Mouse (Mus musculus): ENCODE data around the gene Hsf4. TPM values are rescaled to one million over a fixed set of nuclear protein-coding genes. Genes with fewer than 3 reads are reported as not detected.

Hsf4 gene
- polyA plus RNA-seq, 1 experiment from 2014 or later: 0.52 TPM

DNA sequence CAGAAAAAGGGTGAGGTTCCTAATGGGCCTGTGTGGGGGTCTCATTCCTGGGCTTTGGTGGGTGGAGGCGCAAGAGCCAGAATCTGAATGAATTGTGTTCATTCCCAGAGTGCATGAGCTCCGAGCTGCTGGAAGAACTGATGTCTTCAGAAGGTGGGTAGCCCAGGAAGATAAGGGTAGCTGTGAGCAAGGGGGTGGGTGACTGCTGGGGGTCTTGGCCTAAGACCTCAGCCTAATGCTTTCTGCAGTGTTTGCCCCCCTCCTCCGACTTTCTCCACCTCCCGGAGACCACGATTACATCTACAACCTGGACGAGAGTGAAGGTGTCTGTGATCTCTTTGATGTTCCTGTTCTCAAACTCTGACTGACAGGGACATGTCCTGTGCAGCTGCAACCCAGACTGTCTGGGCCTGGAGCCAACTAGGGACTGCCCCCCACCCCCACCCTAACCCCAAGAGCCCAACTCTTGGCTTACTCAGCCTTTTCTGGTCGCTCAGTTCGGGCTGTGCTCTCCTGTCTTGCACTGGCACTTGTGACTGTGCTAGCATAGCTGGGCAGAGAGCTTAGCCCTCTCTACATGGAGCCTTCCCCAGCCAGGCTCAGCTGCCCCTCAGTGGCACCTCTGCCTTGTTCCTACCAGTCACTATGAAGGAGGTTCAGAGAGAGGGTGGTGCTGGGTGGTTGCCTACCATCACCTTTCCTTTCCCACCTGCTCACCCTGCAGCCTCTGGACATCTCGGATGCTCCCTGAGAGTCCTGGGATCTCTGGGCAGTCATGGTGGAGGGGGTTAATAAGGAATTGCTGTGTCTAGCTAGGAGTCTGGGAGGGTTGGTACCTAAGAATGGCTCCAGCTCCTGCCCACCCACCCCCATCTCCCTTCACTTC, 35.0 kb downstream of the Hsf4 start:
- 0 out of 2 replicates have a peak, but pooled peaks cover 2% of the 10 kb centered on the region for H3K4me1 ChIP-seq (replicated peaks; ENCODE audit: control insufficient read depth, insufficient read depth, low read length)
- ATAC-seq (ENCODE audit: low FRiP score): no peak
- 89% methylated on average over 9 of the region's 9 CpGs for WGBS
- no peak overlapping the region for H3K4me3 ChIP-seq (ENCODE audit: low read depth, low read length)
- no peaks in the 10 kb centered on the region for H3K9me3 ChIP-seq (ENCODE audit: control insufficient read depth, low read length)
- H3K36me3 ChIP-seq (ENCODE audit: control insufficient read depth, insufficient read depth, low read length): peaks cover 19% of the 10 kb centered on the region
- DNase-seq (ENCODE audit: low spot score): no peak
- H3K27ac ChIP-seq (ENCODE audit: low read depth, low read length): no peak overlapping the region
- no peak overlapping the region for H3K9ac ChIP-seq (ENCODE audit: low read depth, low read length)
- H3K4me2 ChIP-seq (replicated peaks; ENCODE audit: low read depth, low read length): no peak overlapping the region
- no peaks in the 10 kb centered on the region for H3K27me3 ChIP-seq (ENCODE audit: control insufficient read depth, insufficient read depth, low read length)

DNA sequence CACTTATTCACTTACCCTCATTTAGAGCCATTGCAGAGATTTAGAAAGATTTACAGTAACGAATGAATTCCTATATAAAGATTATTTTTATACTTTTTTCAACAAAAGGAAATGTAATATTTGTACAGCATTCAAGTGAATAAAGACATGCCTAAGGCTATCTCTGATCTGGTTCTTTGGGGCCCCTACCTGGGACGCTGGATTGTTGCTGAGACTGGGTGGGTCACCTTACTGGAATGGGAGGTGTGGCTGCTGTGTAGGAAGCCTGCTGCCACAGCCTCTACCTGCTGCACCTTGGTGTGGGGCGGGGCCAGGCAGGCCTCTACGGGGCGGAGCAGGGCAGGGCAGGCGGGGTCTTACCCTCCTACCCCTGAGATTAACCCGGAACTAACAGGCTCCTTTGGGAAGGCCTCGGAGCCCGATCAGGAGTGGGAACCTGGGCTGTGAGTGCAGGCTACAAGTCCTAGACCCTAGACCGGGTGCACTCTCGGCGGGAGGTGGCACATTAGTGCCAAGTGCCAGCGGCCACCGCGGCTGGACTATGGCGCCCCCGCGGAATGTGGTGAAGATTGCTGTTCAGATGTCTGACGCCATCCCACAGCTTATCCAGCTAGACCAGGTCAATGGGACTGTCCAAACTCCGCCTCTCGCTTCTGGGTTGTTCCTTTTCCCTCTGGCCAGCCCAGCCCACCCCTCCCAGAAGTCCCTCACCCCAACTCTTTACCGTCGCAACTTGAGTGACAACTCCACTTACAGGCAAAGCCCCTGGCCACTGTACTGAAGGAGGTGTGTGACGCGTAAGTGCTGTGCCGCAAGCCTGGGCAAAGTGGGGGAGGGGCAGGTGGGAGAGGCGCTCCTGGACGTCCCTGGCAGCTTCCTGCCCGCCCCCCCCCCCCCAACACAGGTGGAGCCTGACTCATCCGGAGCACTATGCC, 35.9 kb downstream of the Hsf4 start, which contains the start of gene Elmo3:
Elmo3 (plus strand) TSS at position 391 of the 935 bp plus-strand sequence.
- no peaks in the 10 kb centered on the region for H3K27me3 ChIP-seq (ENCODE audit: control insufficient read depth, insufficient read depth, low read length)
- peaks cover 16% of the 10 kb centered on the region; the same call in 1 of the 2 replicates for H3K36me3 ChIP-seq (ENCODE audit: control insufficient read depth, insufficient read depth, low read length)
- no peaks in the 10 kb centered on the region for H3K4me1 ChIP-seq (replicated peaks; ENCODE audit: control insufficient read depth, insufficient read depth, low read length)
- no peak within 1 kb of the TSS for H3K9ac ChIP-seq (ENCODE audit: low read depth, low read length)
- ATAC-seq (ENCODE audit: low FRiP score): peak; percentile 67
- no peaks in the 10 kb centered on the region for H3K9me3 ChIP-seq (ENCODE audit: control insufficient read depth, low read length)
- DNase-seq (ENCODE audit: low spot score): peak; percentile 53
- peak within 1 kb of the TSS; percentile 33 for H3K4me2 ChIP-seq (replicated peaks; ENCODE audit: low read depth, low read length)
- H3K27ac ChIP-seq (ENCODE audit: low read depth, low read length): no peak within 1 kb of the TSS
- 0 out of 2 replicates have a peak within 1 kb of the TSS, but pooled peaks have one; percentile 6 for H3K4me3 ChIP-seq (ENCODE audit: low read depth, low read length)
- 11% methylated on average over 28 of the region's 30 CpGs for WGBS

DNA sequence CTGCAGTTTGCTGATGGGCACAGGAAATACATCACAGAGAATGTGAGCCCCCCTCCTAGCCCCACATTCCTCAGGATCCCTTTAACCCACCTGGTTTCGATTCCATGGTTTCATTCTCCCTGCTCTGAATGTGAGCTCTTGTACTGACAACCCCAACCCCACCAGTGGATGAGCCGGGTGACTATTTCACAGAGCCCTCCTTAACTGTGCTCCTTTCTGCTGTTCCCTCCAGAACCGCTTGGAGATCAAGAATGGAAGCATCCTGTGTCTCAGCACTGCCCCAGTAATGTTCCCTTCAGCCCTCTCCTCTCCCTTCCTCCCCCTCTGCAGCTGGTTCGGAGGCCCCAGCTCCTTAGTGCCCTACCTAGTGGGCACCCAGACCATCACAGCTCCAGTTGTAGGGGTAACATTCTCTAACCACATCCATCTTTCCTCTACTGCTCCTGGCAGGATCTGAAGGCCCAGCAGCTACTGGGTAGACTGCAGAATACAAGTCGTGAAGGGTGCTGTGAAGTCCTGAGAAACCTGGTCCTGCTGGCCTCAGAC, 36.6 kb downstream of the Hsf4 start:
- H3K4me2 ChIP-seq (replicated peaks; ENCODE audit: low read depth, low read length): no peak overlapping the region
- peaks cover 13% of the 10 kb centered on the region; the same call in 1 of the 2 replicates for H3K36me3 ChIP-seq (ENCODE audit: control insufficient read depth, insufficient read depth, low read length)
- no peaks in the 10 kb centered on the region for H3K27me3 ChIP-seq (ENCODE audit: control insufficient read depth, insufficient read depth, low read length)
- H3K9me3 ChIP-seq (ENCODE audit: control insufficient read depth, low read length): no peaks in the 10 kb centered on the region
- no peaks in the 10 kb centered on the region for H3K4me1 ChIP-seq (replicated peaks; ENCODE audit: control insufficient read depth, insufficient read depth, low read length)
- no peak overlapping the region for H3K4me3 ChIP-seq (ENCODE audit: low read depth, low read length)
- no peak overlapping the region for H3K9ac ChIP-seq (ENCODE audit: low read depth, low read length)
- peak; percentile 22; the same call in 1 of the 2 replicates for ATAC-seq (ENCODE audit: low FRiP score)
- H3K27ac ChIP-seq (ENCODE audit: low read depth, low read length): no peak overlapping the region
- no peak for DNase-seq (ENCODE audit: low spot score)
- WGBS: 50% methylated on average over 5 of the region's 5 CpGs

DNA sequence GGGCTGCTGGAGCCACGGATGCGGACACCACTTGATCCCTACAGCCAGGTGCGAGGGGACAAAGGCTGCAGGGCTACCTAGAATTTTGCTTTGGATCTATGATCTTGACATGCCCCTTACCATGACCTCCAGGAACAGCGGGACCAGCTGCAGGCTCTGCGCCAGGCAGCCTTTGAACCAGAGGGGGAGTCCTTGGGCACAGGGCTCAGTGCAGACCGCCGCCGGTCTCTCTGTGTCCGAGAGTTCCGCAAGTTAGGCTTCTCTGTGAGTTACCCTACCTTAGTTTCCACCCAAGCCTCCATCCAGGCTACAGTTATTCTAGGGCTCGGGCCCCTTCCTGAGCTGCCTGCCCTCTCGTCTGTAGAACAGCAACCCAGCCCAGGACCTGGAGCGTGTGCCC, 38.1 kb downstream of the Hsf4 start:
- Histone ChIP-seq H3K4me3 (ENCODE audit: low read depth, low read length) (no peak overlapping the region), H3K4me1 (replicated peaks; ENCODE audit: control insufficient read depth, insufficient read depth, low read length) (no peaks in the 10 kb centered on the region), H3K27ac (ENCODE audit: low read depth, low read length) (no peak overlapping the region), H3K4me2 (replicated peaks; ENCODE audit: low read depth, low read length) (no peak overlapping the region), H3K9me3 (ENCODE audit: control insufficient read depth, low read length) (no peaks in the 10 kb centered on the region), H3K9ac (ENCODE audit: low read depth, low read length) (no peak overlapping the region), H3K36me3 (ENCODE audit: control insufficient read depth, insufficient read depth, low read length) (0 out of 2 replicates have a peak, but pooled peaks cover 6% of the 10 kb centered on the region), H3K27me3 (ENCODE audit: control insufficient read depth, insufficient read depth, low read length) (no peaks in the 10 kb centered on the region)
- no peak for ATAC-seq (ENCODE audit: low FRiP score)
- 95% methylated on average over 13 of the region's 13 CpGs for WGBS
- no peak for DNase-seq (ENCODE audit: low spot score)

DNA sequence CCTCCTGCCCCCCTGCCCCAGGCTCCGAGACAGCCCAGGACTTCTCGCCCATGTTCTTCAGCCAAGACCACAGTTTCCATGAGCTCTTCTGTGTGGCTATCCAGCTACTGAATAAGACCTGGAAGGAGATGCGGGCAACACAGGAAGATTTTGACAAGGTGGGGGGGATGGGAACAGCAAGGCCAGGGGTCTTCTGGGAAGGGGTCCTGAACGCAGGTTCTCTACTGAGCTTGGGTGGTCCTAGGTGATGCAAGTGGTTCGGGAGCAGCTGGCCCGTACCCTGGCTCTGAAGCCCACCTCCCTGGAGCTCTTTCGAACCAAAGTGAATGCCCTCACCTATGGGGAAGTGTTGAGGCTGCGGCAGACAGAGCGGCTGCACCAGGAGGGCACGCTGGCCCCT, 38.8 kb downstream of the Hsf4 start:
- H3K9ac ChIP-seq (ENCODE audit: low read depth, low read length): no peak overlapping the region
- no peaks in the 10 kb centered on the region for H3K4me1 ChIP-seq (replicated peaks; ENCODE audit: control insufficient read depth, insufficient read depth, low read length)
- DNase-seq (ENCODE audit: low spot score) (no peak), ATAC-seq (ENCODE audit: low FRiP score) (no peak)
- H3K27me3 ChIP-seq (ENCODE audit: control insufficient read depth, insufficient read depth, low read length): no peaks in the 10 kb centered on the region
- no peaks in the 10 kb centered on the region for H3K9me3 ChIP-seq (ENCODE audit: control insufficient read depth, low read length)
- WGBS: 93% methylated on average over 10 of the region's 10 CpGs
- H3K4me2 ChIP-seq (replicated peaks; ENCODE audit: low read depth, low read length): no peak overlapping the region
- no peak overlapping the region for H3K27ac ChIP-seq (ENCODE audit: low read depth, low read length)
- no peak overlapping the region for H3K4me3 ChIP-seq (ENCODE audit: low read depth, low read length)
- 0 out of 2 replicates have a peak, but pooled peaks cover 3% of the 10 kb centered on the region for H3K36me3 ChIP-seq (ENCODE audit: control insufficient read depth, insufficient read depth, low read length)

DNA sequence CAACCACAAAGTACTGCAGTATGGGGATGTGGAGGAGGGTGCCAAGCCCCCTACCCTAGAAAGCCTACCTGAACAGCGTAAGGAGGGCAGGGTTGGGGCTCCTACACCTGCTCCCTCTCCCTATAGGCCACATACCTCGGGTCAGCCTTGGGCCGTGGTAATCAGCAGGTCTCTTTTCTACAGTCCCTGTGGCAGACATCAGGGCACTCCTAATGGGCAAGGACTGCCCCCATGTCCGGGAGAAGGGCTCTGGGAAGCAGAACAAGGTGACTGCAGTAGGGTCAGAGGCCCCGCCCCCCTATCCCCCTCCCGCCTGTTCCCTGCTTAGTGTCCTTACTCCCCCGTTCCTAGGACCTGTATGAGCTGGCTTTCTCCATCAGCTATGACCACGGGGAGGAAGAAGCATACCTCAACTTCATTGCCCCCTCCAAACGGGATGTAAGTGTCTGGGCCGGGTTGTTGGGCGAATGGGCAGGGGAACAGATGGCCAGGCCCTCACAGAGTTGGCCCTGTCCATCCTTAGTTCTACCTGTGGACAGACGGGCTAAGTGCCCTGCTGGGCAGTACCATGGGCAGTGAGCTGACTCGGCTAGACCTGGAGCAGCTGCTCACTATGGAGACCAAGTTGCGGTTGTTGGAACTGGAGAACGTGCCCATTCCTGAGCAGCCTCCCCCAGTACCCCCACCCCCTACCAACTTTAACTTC, 39.7 kb downstream of the Hsf4 start:
- WGBS: 86% methylated on average over 15 of the region's 15 CpGs
- ATAC-seq (ENCODE audit: low FRiP score): no peak
- Histone ChIP-seq H3K9ac (ENCODE audit: low read depth, low read length) (no peak overlapping the region), H3K4me3 (ENCODE audit: low read depth, low read length) (no peak overlapping the region), H3K27ac (ENCODE audit: low read depth, low read length) (no peak overlapping the region), H3K4me1 (replicated peaks; ENCODE audit: control insufficient read depth, insufficient read depth, low read length) (no peaks in the 10 kb centered on the region), H3K36me3 (ENCODE audit: control insufficient read depth, insufficient read depth, low read length) (0 out of 2 replicates have a peak, but pooled peaks cover 5% of the 10 kb centered on the region), H3K27me3 (ENCODE audit: control insufficient read depth, insufficient read depth, low read length) (no peaks in the 10 kb centered on the region), H3K9me3 (ENCODE audit: control insufficient read depth, low read length) (no peaks in the 10 kb centered on the region), H3K4me2 (replicated peaks; ENCODE audit: low read depth, low read length) (no peak overlapping the region)
- no peak for DNase-seq (ENCODE audit: low spot score)

DNA sequence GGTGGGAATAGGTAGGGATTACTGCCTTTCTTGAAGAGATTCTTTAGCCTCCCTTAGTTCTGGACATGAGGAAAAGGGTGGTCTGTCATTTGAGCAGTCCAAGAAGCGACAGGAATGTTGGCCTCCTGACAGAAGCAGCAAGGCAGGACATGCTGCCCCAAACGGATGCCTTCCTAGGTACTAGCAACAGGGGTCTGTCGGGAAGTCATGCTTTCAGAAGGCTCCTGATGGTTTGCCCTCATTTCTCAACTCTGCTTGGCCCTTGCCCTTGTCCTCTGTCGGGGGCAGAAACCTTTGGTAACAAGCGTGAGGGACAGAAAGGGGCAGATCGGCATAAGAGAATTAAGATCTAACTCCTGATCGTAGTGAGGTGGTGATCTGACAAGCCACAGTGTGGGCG, 40.5 kb downstream of the Hsf4 start:
- Histone ChIP-seq H3K4me2 (replicated peaks; ENCODE audit: low read depth, low read length) (no peak overlapping the region), H3K27ac (ENCODE audit: low read depth, low read length) (no peak overlapping the region), H3K9ac (ENCODE audit: low read depth, low read length) (no peak overlapping the region), H3K27me3 (ENCODE audit: control insufficient read depth, insufficient read depth, low read length) (no peaks in the 10 kb centered on the region), H3K4me3 (ENCODE audit: low read depth, low read length) (no peak overlapping the region), H3K4me1 (replicated peaks; ENCODE audit: control insufficient read depth, insufficient read depth, low read length) (no peaks in the 10 kb centered on the region), H3K36me3 (ENCODE audit: control insufficient read depth, insufficient read depth, low read length) (0 out of 2 replicates have a peak, but pooled peaks cover 5% of the 10 kb centered on the region), H3K9me3 (ENCODE audit: control insufficient read depth, low read length) (no peaks in the 10 kb centered on the region)
- no peak for DNase-seq (ENCODE audit: low spot score)
- 86% methylated on average over 8 of the region's 8 CpGs for WGBS
- ATAC-seq (ENCODE audit: low FRiP score): no peak

DNA sequence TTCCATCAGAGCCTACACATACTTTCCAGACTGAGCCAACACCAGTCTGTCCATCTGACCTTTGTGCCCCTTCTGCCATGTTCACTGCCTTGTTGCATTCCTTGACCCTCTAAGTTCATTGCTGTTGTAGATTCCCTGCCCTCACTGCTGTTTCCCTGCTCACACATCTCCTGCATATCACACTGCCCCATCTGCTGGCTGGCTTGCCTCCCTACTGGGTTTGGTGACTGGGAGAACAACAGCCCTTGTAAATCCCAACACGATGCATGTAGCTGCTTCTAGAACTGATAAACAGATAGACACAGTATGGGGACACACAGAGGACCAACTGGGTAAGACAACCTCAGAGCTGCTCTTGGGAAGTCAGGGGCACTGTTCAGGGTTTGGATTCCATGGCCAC, 42.1 kb downstream of the Hsf4 start:
- WGBS: 94% methylated on average over 1 of the region's 1 CpGs
- H3K36me3 ChIP-seq (ENCODE audit: control insufficient read depth, insufficient read depth, low read length): 0 out of 2 replicates have a peak, but pooled peaks cover 5% of the 10 kb centered on the region

More for the DNA sequence above, 42.1 kb downstream of the Hsf4 start:
- Histone ChIP-seq H3K27me3 (ENCODE audit: control insufficient read depth, insufficient read depth, low read length) (no peaks in the 10 kb centered on the region), H3K27ac (ENCODE audit: low read depth, low read length) (no peak overlapping the region), H3K4me3 (ENCODE audit: low read depth, low read length) (no peak overlapping the region), H3K9ac (ENCODE audit: low read depth, low read length) (no peak overlapping the region), H3K9me3 (ENCODE audit: control insufficient read depth, low read length) (no peaks in the 10 kb centered on the region), H3K4me2 (replicated peaks; ENCODE audit: low read depth, low read length) (no peak overlapping the region), H3K4me1 (replicated peaks; ENCODE audit: control insufficient read depth, insufficient read depth, low read length) (no peaks in the 10 kb centered on the region)
- ATAC-seq (ENCODE audit: low FRiP score): no peak
- no peak for DNase-seq (ENCODE audit: low spot score)
